8 mouse cellular contexts compared by ENCODE assay signal in genomic region chr14:55795380-55796163, GRCm38 (mm10). TPM values are rescaled to one million over a fixed set of nuclear protein-coding genes. Genes with fewer than 3 reads are reported as not detected.
DNase-seq lines count a peak whose midpoint lies in the region; ATAC-seq and TF ChIP-seq lines count a peak whose summit lies in the region.

No protein-coding gene starts in this region.

- no peak for TF ChIP-seq EP300 in CH12.LX (IDR thresholded peaks at IDR 0.05; ENCODE audit: low read length)

- no peak overlapping the region for H3K9ac ChIP-seq in CH12.LX (ENCODE audit: insufficient read depth, low read depth)
- no peak overlapping the region for H3K9ac ChIP-seq in heart, embryonic 15.5 days

- H3K27me3 ChIP-seq in heart, embryonic 10.5 days (ENCODE audit: insufficient read depth, poor library complexity, severe bottlenecking), result peaks cover under 1% of the 10 kb centered on the region; the same call in 1 of the 2 replicates
- no peaks in the 10 kb centered on the region for H3K27me3 ChIP-seq in CH12.LX (replicated peaks)
- H3K27me3 ChIP-seq in heart, embryonic 15.5 days, result no peaks in the 10 kb centered on the region
- peaks cover 3% of the 10 kb centered on the region for H3K27me3 ChIP-seq in forebrain, embryonic 10.5 days (ENCODE audit: poor library complexity, severe bottlenecking)

- H3K4me3 ChIP-seq in heart, embryonic 10.5 days, result no peak overlapping the region
- H3K4me3 ChIP-seq in CH12.LX (replicated peaks in 1 of 3; ENCODE audit: low read depth in 2 of 3, low read length in 2 of 3, poor library complexity in 1 of 3), result no peak overlapping the region
- H3K4me3 ChIP-seq in heart, embryonic 15.5 days, result no peak overlapping the region
- H3K4me3 ChIP-seq in forebrain, embryonic 10.5 days, result no peak overlapping the region

- no peak for TF ChIP-seq RAD21 in CH12.LX (IDR thresholded peaks at IDR 0.05; ENCODE audit: low read depth, low read length)

- H3K4me2 ChIP-seq in CH12.LX (ENCODE audit: insufficient read depth, low read depth, poor library complexity, severe bottlenecking), result no peak overlapping the region
- no peak overlapping the region for H3K4me2 ChIP-seq in heart, embryonic 15.5 days

- WGBS in heart, embryonic 10.5 days, result 69% methylated on average over 15 of the region's 15 CpGs
- 69% methylated on average over 15 of the region's 15 CpGs for WGBS in heart, embryonic 15.5 days
- 88% methylated on average over 15 of the region's 15 CpGs for WGBS in forebrain, embryonic 10.5 days

- DNase-seq in heart, adult 8-10 months (ENCODE audit: low spot score), result peak; percentile 71
- no peak for DNase-seq in heart, embryonic 10.5 days (ENCODE audit: low spot score)
- peak; percentile 16 for DNase-seq in CH12.LX (ENCODE audit: extremely low read depth)
- DNase-seq in lung, postnatal 10 days, result peak; percentile 63
- no peak for DNase-seq in forebrain, embryonic 10.5 days (ENCODE audit: extremely low spot score, low spot score)

- in situ Hi-C loops in CH12.LX (cut with MboI; ENCODE audit: low pct_ligation_motif_present, low pct_unique_long_range_greater_than_20kb, low sequenced_read_pairs), result no loop called here

- TF ChIP-seq CTCF in CH12.LX (conservative IDR thresholded peaks at IDR 0.05 in 1 of 2, IDR thresholded peaks at IDR 0.05 in 1 of 2; ENCODE audit: low read depth in 2 of 2, low read length in 2 of 2), result no peak

- no peak for TF ChIP-seq POLR2A in CH12.LX (IDR thresholded peaks at IDR 0.05; ENCODE audit: low read depth, low read length)

- no peaks in the 10 kb centered on the region for H3K36me3 ChIP-seq in heart, embryonic 10.5 days
- H3K36me3 ChIP-seq in CH12.LX (replicated peaks in 1 of 2; ENCODE audit: control insufficient read depth in 1 of 2, insufficient read depth in 1 of 2, low read length in 1 of 2), result no peaks in the 10 kb centered on the region
- no peaks in the 10 kb centered on the region for H3K36me3 ChIP-seq in heart, embryonic 15.5 days
- no peaks in the 10 kb centered on the region for H3K36me3 ChIP-seq in forebrain, embryonic 10.5 days (replicated peaks)

- dilution Hi-C loops in CH12.LX (cut with MboI; ENCODE audit: extremely low pct_ligation_motif_present, extremely low pct_unique_long_range_greater_than_20kb, low sequenced_read_pairs), result no loop called here

- no peaks in the 10 kb centered on the region for H3K79me2 ChIP-seq in CH12.LX (replicated peaks; ENCODE audit: control insufficient read depth, extremely low read depth, insufficient read depth, poor library complexity, severe bottlenecking)

- H3K4me1 ChIP-seq in heart, embryonic 10.5 days, result no peaks in the 10 kb centered on the region
- peaks cover 0 to 7% of the 10 kb centered on the region in 2 experiments; a peak in 2 of 4 replicates for H3K4me1 ChIP-seq in CH12.LX (ENCODE audit: control insufficient read depth in 1 of 2, insufficient read depth in 2 of 2)
- 0 out of 2 replicates have a peak, but pooled peaks cover 2% of the 10 kb centered on the region for H3K4me1 ChIP-seq in heart, embryonic 15.5 days (replicated peaks)
- no peaks in the 10 kb centered on the region for H3K4me1 ChIP-seq in forebrain, embryonic 10.5 days

- peak; percentile 64; the same call in 1 of the 2 replicates for ATAC-seq in heart, embryonic 15.5 days (replicated peaks; ENCODE audit: insufficient number of reproducible peaks, insufficient read depth, low FRiP score, low read depth)
- ATAC-seq in erythroid progenitor cell, adult 5-6 weeks (replicated peaks; ENCODE audit: low FRiP score, poor library complexity, severe bottlenecking), result no peak
- no peak for ATAC-seq in frontal cortex, adult (ENCODE audit: low TSS enrichment)

- no peak overlapping the region for H3K27ac ChIP-seq in heart, embryonic 10.5 days
- no peak overlapping the region for H3K27ac ChIP-seq in CH12.LX (ENCODE audit: insufficient read depth, low read depth)
- H3K27ac ChIP-seq in heart, embryonic 15.5 days, result peak overlapping the region; percentile 37
- H3K27ac ChIP-seq in forebrain, embryonic 10.5 days, result no peak overlapping the region

- H3K9me3 ChIP-seq in heart, embryonic 10.5 days, result no peaks in the 10 kb centered on the region
- no peaks in the 10 kb centered on the region for H3K9me3 ChIP-seq in CH12.LX (replicated peaks; ENCODE audit: low read length)
- no peaks in the 10 kb centered on the region for H3K9me3 ChIP-seq in heart, embryonic 15.5 days (replicated peaks)
- no peaks in the 10 kb centered on the region for H3K9me3 ChIP-seq in forebrain, embryonic 10.5 days

TF ChIP-seq in CH12.LX, 34 proteins besides CTCF, POLR2A, EP300 and RAD21 (continues in another document):
- TF ChIP-seq SIN3A (IDR thresholded peaks at IDR 0.05; ENCODE audit: low read length) (no peak), PAX5 (IDR thresholded peaks at IDR 0.05; ENCODE audit: low read length) (no peak), SMC3 (IDR thresholded peaks at IDR 0.05; ENCODE audit: low read depth, low read length) (no peak), USF2 (conservative IDR thresholded peaks at IDR 0.05; ENCODE audit: low read depth, low read length) (no peak), E2F4 (IDR thresholded peaks at IDR 0.05; ENCODE audit: insufficient replicate concordance, low read depth, low read length) (no peak), KAT2A (IDR thresholded peaks at IDR 0.05; ENCODE audit: insufficient replicate concordance, low read length) (no peak), CHD1 (IDR thresholded peaks at IDR 0.05; ENCODE audit: low read depth, low read length) (no peak), RCOR1 (conservative IDR thresholded peaks at IDR 0.05; ENCODE audit: low read depth, low read length) (no peak), IRF4 (IDR thresholded peaks at IDR 0.05; ENCODE audit: low read depth, low read length) (no peak), UBTF (IDR thresholded peaks at IDR 0.05; ENCODE audit: low read depth, low read length) (no peak)

RNA-seq across cellular contexts. Expression of gene Ripk3, which starts 6.9 kb away (rescaled TPM):
- total RNA-seq in heart, adult 8-10 months (2022), result 1 to 10 TPM; 2.2 to 6.2 (median 3.4) TPM
- 20.0 and 32.0 TPM in 2 replicates for polyA plus RNA-seq in heart, embryonic 10.5 days (2016; fragmentation: Nextera tagmentation; extraction: Ambion mirVana)
- total RNA-seq in CH12.LX (2012; rRNA removed) (1.0 and 2.0 TPM in 2 replicates), CH12.LX (2014; rRNA removed) (0.15 and 0.80 TPM in 2 replicates)
- 1.00 TPM in 1 of 2 replicates, not detected in the other for polyA plus RNA-seq in CH12.LX (2012; ENCODE audit: insufficient read length, low read depth)
- polyA plus RNA-seq in heart, embryonic 15.5 days (2015; fragmentation: Nextera tagmentation; extraction: Ambion mirVana), result 12.6 and 20.7 TPM in 2 replicates
- 18.4 and 28.1 TPM in 2 replicates for total RNA-seq in erythroid progenitor cell, adult 5-6 weeks (2015; ENCODE audit: low replicate concordance)
- 2.3 and 33.1 TPM in 2 replicates for total RNA-seq in erythroid progenitor cell, adult 5-6 weeks (2017; ENCODE audit: low replicate concordance)
- 8.0 and 10.2 TPM in 2 replicates for polyA plus RNA-seq in forebrain, embryonic 10.5 days (2016; fragmentation: Nextera tagmentation; extraction: Ambion mirVana)

RNA-seq across cellular contexts. Expression of gene Adcy4, which starts 11.7 kb away (rescaled TPM):
- 10 to 100 TPM; 13.0 to 22.0 (median 16.4) TPM for total RNA-seq in heart, adult 8-10 months (2022)
- polyA plus RNA-seq in heart, embryonic 10.5 days (2016; fragmentation: Nextera tagmentation; extraction: Ambion mirVana), result 14.5 and 18.1 TPM in 2 replicates
- total RNA-seq in CH12.LX (2012; rRNA removed) (not detected in 2 replicates), CH12.LX (2014; rRNA removed) (not detected in 2 replicates)
- not detected in 2 replicates for polyA plus RNA-seq in CH12.LX (2012; ENCODE audit: insufficient read length, low read depth)
- polyA plus RNA-seq in heart, embryonic 15.5 days (2015; fragmentation: Nextera tagmentation; extraction: Ambion mirVana), result 14.9 and 18.0 TPM in 2 replicates
- not detected in 2 replicates for total RNA-seq in erythroid progenitor cell, adult 5-6 weeks (2015; ENCODE audit: low replicate concordance)
- total RNA-seq in erythroid progenitor cell, adult 5-6 weeks (2017; ENCODE audit: low replicate concordance), result not detected in 2 replicates
- polyA plus RNA-seq in forebrain, embryonic 10.5 days (2016; fragmentation: Nextera tagmentation; extraction: Ambion mirVana), result 4.6 and 5.4 TPM in 2 replicates

RNA-seq across cellular contexts. Expression of gene Nfatc4, which starts 27.4 kb away (rescaled TPM):
- 1 to 10 TPM; 3.3 to 4.2 (median 3.7) TPM for total RNA-seq in heart, adult 8-10 months (2022)
- 15.4 and 35.8 TPM in 2 replicates for polyA plus RNA-seq in heart, embryonic 10.5 days (2016; fragmentation: Nextera tagmentation; extraction: Ambion mirVana)
- not detected in 2 replicates for total RNA-seq in CH12.LX (2012; rRNA removed)
- total RNA-seq in CH12.LX (2014; rRNA removed), result not detected in 2 replicates
- not detected in 2 replicates for polyA plus RNA-seq in CH12.LX (2012; ENCODE audit: insufficient read length, low read depth)
- 10.8 and 15.8 TPM in 2 replicates for polyA plus RNA-seq in heart, embryonic 15.5 days (2015; fragmentation: Nextera tagmentation; extraction: Ambion mirVana)
- not detected in 2 replicates for total RNA-seq in erythroid progenitor cell, adult 5-6 weeks (2015; ENCODE audit: low replicate concordance)
- total RNA-seq in erythroid progenitor cell, adult 5-6 weeks (2017; ENCODE audit: low replicate concordance), result not detected in 2 replicates
- 37.9 and 39.1 TPM in 2 replicates for polyA plus RNA-seq in forebrain, embryonic 10.5 days (2016; fragmentation: Nextera tagmentation; extraction: Ambion mirVana)

RNA-seq across cellular contexts. Expression of gene Ltb4r1, which starts 29.8 kb away (rescaled TPM):
- under 1 TPM in 3 of 4 experiments, not detected in 1; 0.19 to 0.49 (median 0.26) TPM for total RNA-seq in heart, adult 8-10 months (2022)
- 0.53 and 0.79 TPM in 2 replicates for polyA plus RNA-seq in heart, embryonic 10.5 days (2016; fragmentation: Nextera tagmentation; extraction: Ambion mirVana)
- total RNA-seq in CH12.LX (2012; rRNA removed), result 0.13 TPM in 1 of 2 replicates, not detected in the other
- total RNA-seq in CH12.LX (2014; rRNA removed), result 0.16 and 0.21 TPM in 2 replicates
- 0.33 TPM in 1 of 2 replicates, not detected in the other for polyA plus RNA-seq in CH12.LX (2012; ENCODE audit: insufficient read length, low read depth)
- 0.65 and 0.66 TPM in 2 replicates for polyA plus RNA-seq in heart, embryonic 15.5 days (2015; fragmentation: Nextera tagmentation; extraction: Ambion mirVana)
- 8.8 and 11.9 TPM in 2 replicates for total RNA-seq in erythroid progenitor cell, adult 5-6 weeks (2015; ENCODE audit: low replicate concordance)
- total RNA-seq in erythroid progenitor cell, adult 5-6 weeks (2017; ENCODE audit: low replicate concordance), result 2.8 and 8.9 TPM in 2 replicates
- polyA plus RNA-seq in forebrain, embryonic 10.5 days (2016; fragmentation: Nextera tagmentation; extraction: Ambion mirVana), result 0.26 TPM in 2 replicates

RNA-seq across cellular contexts. Expression of gene Ltb4r2, which starts 34.3 kb away (rescaled TPM):
- total RNA-seq in heart, adult 8-10 months (2022), result under 1 TPM; 0.06 to 0.19 (median 0.13) TPM
- polyA plus RNA-seq in heart, embryonic 10.5 days (2016; fragmentation: Nextera tagmentation; extraction: Ambion mirVana), result 0.44 and 1.1 TPM in 2 replicates
- total RNA-seq in CH12.LX (2012; rRNA removed) (0.04 and 0.13 TPM in 2 replicates), CH12.LX (2014; rRNA removed) (0.05 TPM in 1 of 2 replicates, not detected in the other)
- not detected in 2 replicates for polyA plus RNA-seq in CH12.LX (2012; ENCODE audit: insufficient read length, low read depth)
- polyA plus RNA-seq in heart, embryonic 15.5 days (2015; fragmentation: Nextera tagmentation; extraction: Ambion mirVana), result 0.15 and 0.25 TPM in 2 replicates
- total RNA-seq in erythroid progenitor cell, adult 5-6 weeks (2015; ENCODE audit: low replicate concordance), result not detected in 2 replicates
- not detected in 2 replicates for total RNA-seq in erythroid progenitor cell, adult 5-6 weeks (2017; ENCODE audit: low replicate concordance)
- 0.19 and 0.28 TPM in 2 replicates for polyA plus RNA-seq in forebrain, embryonic 10.5 days (2016; fragmentation: Nextera tagmentation; extraction: Ambion mirVana)

Comparison
In these comparisons a context has a peak if more than half of its experiments do, and no peak if none do; other contexts are left out.
1. DNase-seq: peak in heart, adult 8-10 months (single experiment), CH12.LX (single experiment) and lung, postnatal 10 days (single experiment); none in heart, embryonic 10.5 days (single experiment) and forebrain, embryonic 10.5 days (single experiment).
2. RNA of gene Nfatc4, which starts 27.4 kb away (polyA plus RNA-seq): 37.9 to 39.1 TPM in forebrain, embryonic 10.5 days, 15.4 to 35.8 TPM in heart, embryonic 10.5 days and 10.8 to 15.8 TPM in heart, embryonic 15.5 days; not detected in CH12.LX; every median in the first group is over 10 times any median in the second.